Mouse (Mus musculus): ENCODE measurements around the gene Hoxd12.

DNA sequence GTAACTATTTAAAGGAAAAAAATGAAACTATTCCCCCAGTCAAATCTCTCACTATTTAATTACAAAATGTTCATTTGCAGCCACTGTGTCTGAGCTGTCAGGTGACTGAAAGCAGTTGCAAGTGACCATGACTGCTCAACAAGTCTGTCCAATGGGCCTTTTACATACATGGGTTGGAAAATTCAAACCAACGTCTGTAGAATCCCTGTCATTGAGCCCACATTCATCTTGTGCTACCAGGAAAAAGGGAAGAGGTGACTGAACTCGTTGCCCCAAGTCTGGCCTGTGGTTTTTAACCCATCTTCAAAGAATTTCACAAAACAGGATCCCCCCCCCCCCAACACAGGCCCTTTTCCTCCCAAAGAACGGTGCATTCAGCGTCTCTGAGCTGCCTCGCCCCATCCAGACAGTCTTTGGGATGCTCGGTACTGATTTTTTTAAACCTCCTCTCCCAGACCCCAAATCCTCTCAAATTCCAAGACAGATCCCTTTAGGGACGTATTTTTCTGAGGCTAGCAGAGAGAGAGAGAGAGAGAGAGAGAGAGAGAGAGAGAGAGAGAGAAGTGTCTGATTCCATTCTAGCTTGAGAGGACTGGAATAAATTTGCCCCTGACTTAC, 21.1 kb downstream of the Hoxd12 start:
- TF ChIP-seq USF2 (IDR thresholded peaks at IDR 0.05; ENCODE audit: borderline replicate concordance in 1 of 2, insufficient read depth in 1 of 2, low read depth in 1 of 2, low read length in 2 of 2) (no peak), MYC (IDR thresholded peaks at IDR 0.05; ENCODE audit: low read depth, low read length) (no peak), CTCF (IDR thresholded peaks at IDR 0.05 in 2 of 3, conservative IDR thresholded peaks at IDR 0.05 in 1 of 3; ENCODE audit: control insufficient read depth in 1 of 3, insufficient read depth in 1 of 3, low read depth in 2 of 3, low read length in 3 of 3, poor library complexity in 1 of 3, severe bottlenecking in 1 of 3) (no peak), POLR2A (IDR thresholded peaks at IDR 0.05; ENCODE audit: control insufficient read depth in 1 of 2, insufficient read depth in 1 of 2, low read depth in 1 of 2, low read length in 2 of 2, poor library complexity in 1 of 2) (no peak), RCOR1 (IDR thresholded peaks at IDR 0.05; ENCODE audit: low read depth, low read length) (no peak), MAX (IDR thresholded peaks at IDR 0.05; ENCODE audit: low read length) (no peak), JUND (IDR thresholded peaks at IDR 0.05; ENCODE audit: low read depth, low read length) (no peak), MAFK (IDR thresholded peaks at IDR 0.05; ENCODE audit: borderline replicate concordance, low read depth, low read length) (no peak), USF1 (IDR thresholded peaks at IDR 0.05; ENCODE audit: low read depth, low read length) (no peak), NRF1 (IDR thresholded peaks at IDR 0.05; ENCODE audit: insufficient read depth, low read depth, low read length, poor library complexity, severe bottlenecking) (no peak), KAT2A (conservative IDR thresholded peaks at IDR 0.05; ENCODE audit: low read depth, low read length) (no peak), ZKSCAN1 (IDR thresholded peaks at IDR 0.05; ENCODE audit: low read depth, low read length) (no peak), MAZ (IDR thresholded peaks at IDR 0.05; ENCODE audit: low read depth, low read length) (no peak)
